Mouse (Mus musculus) gonadal fat pad, adult 2 months (tissue): ENCODE data around the gene Itprip. TPM values are rescaled to one million over a fixed set of nuclear protein-coding genes. Genes with fewer than 3 reads are reported as not detected.
A peak's percentile ranks its signal among the peaks of the same experiment; 100 is the strongest.

Source experiments
- DNase-seq: peaks from one replicate; pipeline ENCODE4 v3.0.0-alpha.2; 2012; ENCODE audit warnings: low read depth
- polyA plus RNA-seq: library from polyadenylated mRNA; depleted of rRNA; stranded (reverse); fragments of >200 nt; gene quantifications from 2 replicates; pipeline ENCODE4 v1.2.3, GENCODE M21; 2012; rRNA removed

Itprip gene
- polyA plus RNA-seq: 2.4 and 4.0 TPM in 2 replicates

GRCm38 (mm10) chr19:47919126-47919965, at the start of gene Itprip, which contains the start of gene Cfap43:
TSS of gene Itprip (minus strand) at chr19:47919299.
TSS of gene Cfap43 (minus strand) at chr19:47919287.
- DNase-seq: no peak

- no peak for DNase-seq
Observed at GRCm38 (mm10) chr19:47958181-47958580, 39.1 kb upstream of the Itprip start.

- DNase-seq: no peak
Observed at GRCm38 (mm10) chr19:47953169-47953568, 34.1 kb upstream of the Itprip start.

- no peak for DNase-seq
Observed at GRCm38 (mm10) chr19:47950946-47951345, 31.8 kb upstream of the Itprip start.

- DNase-seq: no peak
Observed at GRCm38 (mm10) chr19:47946821-47947465, 27.8 kb upstream of the Itprip start.

- DNase-seq: no peak
Observed at GRCm38 (mm10) chr19:47939361-47939760, 20.3 kb upstream of the Itprip start.

GRCm38 (mm10) chr19:47937443-47938406, 18.6 kb upstream of the Itprip start, which contains the start of gene Cfap58:
TSS of gene Cfap58 (plus strand) at chr19:47937675.
- no peak for DNase-seq

GRCm38 (mm10) chr19:47936938-47937337, 17.8 kb upstream of the Itprip start:
- no peak for DNase-seq

GRCm38 (mm10) chr19:47936490-47936889, 17.4 kb upstream of the Itprip start:
- no peak for DNase-seq

GRCm38 (mm10) chr19:47935530-47935929, 16.4 kb upstream of the Itprip start:
- no peak for DNase-seq

GRCm38 (mm10) chr19:47934636-47935238, 15.6 kb upstream of the Itprip start:
- DNase-seq: no peak

GRCm38 (mm10) chr19:47934146-47934545, 15.0 kb upstream of the Itprip start:
- no peak for DNase-seq

- DNase-seq: no peak
Observed at GRCm38 (mm10) chr19:47931982-47932638, 13.0 kb upstream of the Itprip start.

- peak; percentile 81 for DNase-seq
Observed at GRCm38 (mm10) chr19:47929043-47929442, 9.9 kb upstream of the Itprip start.

- DNase-seq: no peak
Observed at GRCm38 (mm10) chr19:47927032-47927431, 7.9 kb upstream of the Itprip start.

GRCm38 (mm10) chr19:47925819-47926218, 6.7 kb upstream of the Itprip start:
- DNase-seq: no peak

- no peak for DNase-seq
Observed at GRCm38 (mm10) chr19:47919966-47920375, 872 bp upstream of the Itprip start.

- no peak for DNase-seq
Observed at GRCm38 (mm10) chr19:47918455-47919101, 521 bp downstream of the Itprip start.

- no peak for DNase-seq
Observed at GRCm38 (mm10) chr19:47918016-47918415, 1.1 kb downstream of the Itprip start.

- DNase-seq: no peak
Observed at GRCm38 (mm10) chr19:47917396-47917795, 1.7 kb downstream of the Itprip start.
